Mouse (Mus musculus): Measurements from ENCODE around the gene Fga. TPM values are rescaled to one million over a fixed set of nuclear protein-coding genes. Genes with fewer than 3 reads are reported as not detected.

Fga gene
- total and polyA plus RNA-seq, 3 experiments, result 0.05 TPM; not detected in 2

- peaks cover 9% of the 10 kb centered on the region for H3K4me1 ChIP-seq (ENCODE audit: insufficient read depth, low read depth, low read length)
- no peaks in the 10 kb centered on the region for H3K36me3 ChIP-seq (replicated peaks)
- ATAC-seq (ENCODE audit: extremely low read depth, insufficient number of reproducible peaks, low FRiP score, poor library complexity, severe bottlenecking), result peak; percentile 87
- no peak overlapping the region; the same call in 1 of the 2 replicates for H3K4me3 ChIP-seq (ENCODE audit: low read depth, low read length)
- H3K27me3 ChIP-seq (ENCODE audit: insufficient read depth, low read length), result no peaks in the 10 kb centered on the region
- H3K9me3 ChIP-seq (replicated peaks), result no peaks in the 10 kb centered on the region
- TF ChIP-seq GATA1 (IDR thresholded peaks at IDR 0.05; ENCODE audit: borderline replicate concordance, low read length) (no peak), CTCF (IDR thresholded peaks at IDR 0.05; ENCODE audit: low read depth, low read length) (peak; percentile 99)
- DNase-seq (ENCODE audit: low spot score), result peak; percentile 9
Observed at GRCm38 (mm10) chr3:83080567-83081055, 54.7 kb downstream of the Fga start.

Other genes with a start within 250 kb of the Fga start
- gene Rbm46, start 149.6 kb upstream of the Fga start, total RNA-seq (2014; fragmentation: Nextera tagmentation), result not detected in 2 replicates
- 0.05 TPM in 1 of 2 replicates, not detected in the other for gene Rbm46, start 149.6 kb upstream of the Fga start, total RNA-seq (2017)
- not detected in 2 replicates for gene Rbm46, start 149.6 kb upstream of the Fga start, polyA plus RNA-seq (2012)
- not detected in 2 replicates for gene Lrat, start 122.1 kb upstream of the Fga start, total RNA-seq (2014; fragmentation: Nextera tagmentation)
- gene Lrat, start 122.1 kb upstream of the Fga start, total RNA-seq (2017), result under 0.01 and 0.27 TPM in 2 replicates
- gene Lrat, start 122.1 kb upstream of the Fga start, polyA plus RNA-seq (2012), result not detected in 2 replicates
- not detected in 2 replicates for gene Fgg, start 18.4 kb upstream of the Fga start, total RNA-seq (2014; fragmentation: Nextera tagmentation)
- gene Fgg, start 18.4 kb upstream of the Fga start, total RNA-seq (2017), result 0.06 and 0.11 TPM in 2 replicates
- not detected in 2 replicates for gene Fgg, start 18.4 kb upstream of the Fga start, polyA plus RNA-seq (2012)
- not detected in 2 replicates for gene Fgb, start 23.8 kb downstream of the Fga start, total RNA-seq (2014; fragmentation: Nextera tagmentation)
- gene Fgb, start 23.8 kb downstream of the Fga start, total RNA-seq (2017), result 0.06 and 0.11 TPM in 2 replicates
- not detected in 2 replicates for gene Fgb, start 23.8 kb downstream of the Fga start, polyA plus RNA-seq (2012)
- gene Plrg1, start 29.4 kb downstream of the Fga start, total RNA-seq (2014; fragmentation: Nextera tagmentation), result 83.2 and 99.5 TPM in 2 replicates
- 121 and 122 TPM in 2 replicates for gene Plrg1, start 29.4 kb downstream of the Fga start, total RNA-seq (2017)
- gene Plrg1, start 29.4 kb downstream of the Fga start, polyA plus RNA-seq (2012), result 6.6 and 6.7 TPM in 2 replicates
- not detected in 2 replicates for gene Dchs2, start 101.9 kb downstream of the Fga start, total RNA-seq (2014; fragmentation: Nextera tagmentation)
- gene Dchs2, start 101.9 kb downstream of the Fga start, total RNA-seq (2017), result 0.05 and 0.06 TPM in 2 replicates
- not detected in 2 replicates for gene Dchs2, start 101.9 kb downstream of the Fga start, polyA plus RNA-seq (2012)